Comparison of ENCODE assay signal across 27 mouse cellular contexts in the genomic region with DNA sequence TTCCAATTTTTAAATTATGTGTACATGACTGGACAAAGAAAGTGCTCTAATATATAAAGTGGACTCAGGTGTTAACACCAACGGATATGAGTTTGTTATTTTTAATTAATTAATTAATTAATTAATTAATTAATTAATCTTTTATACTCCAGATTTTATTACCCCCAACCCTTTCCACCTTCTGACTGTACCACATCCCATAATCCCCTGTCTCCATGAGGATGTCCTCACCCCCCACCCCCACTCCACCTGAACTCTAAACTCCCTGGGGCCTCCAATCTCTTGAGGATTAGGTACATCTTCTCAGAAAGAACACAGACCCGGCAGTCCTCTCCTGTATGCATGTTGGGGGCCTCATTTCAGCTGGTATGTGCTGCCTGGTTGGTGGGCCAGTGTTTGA.
DNase-seq lines count a peak whose midpoint lies in the region; ATAC-seq lines count a peak whose summit lies in the region.
"Had no signal": no experiment of that assay in that cellular context is flagged by ENCODE, and none has a peak within 500 bp of the region (broad histone marks: within the 10 kb centered on the region; RNA-seq: fewer than 3 reads in every experiment).

No protein-coding gene starts in this region.

- no peak overlapping the region for H3K4me2 ChIP-seq in forebrain, embryonic 11.5 days (ENCODE audit: low read depth, low read length, severe bottlenecking)
- H3K4me2 ChIP-seq in forebrain, embryonic 15.5 days (replicated peaks) = no peak overlapping the region
- H3K4me2 ChIP-seq in midbrain, embryonic 11.5 days = no peak overlapping the region
- no peak overlapping the region for H3K4me2 ChIP-seq in midbrain, embryonic 16.5 days (ENCODE audit: low read length)
- H3K4me2 ChIP-seq in midbrain, embryonic 14.5 days (ENCODE audit: low read length) = no peak overlapping the region
- no peak overlapping the region for H3K4me2 ChIP-seq in midbrain, embryonic 15.5 days
- H3K4me2 ChIP-seq: embryonic facial prominence, embryonic 13.5 days; heart, embryonic 13.5 days; hindbrain, embryonic 14.5 days had no signal

- H3K36me3 ChIP-seq in forebrain, embryonic 11.5 days (ENCODE audit: control insufficient read depth, insufficient read depth, low read length) = no peaks in the 10 kb centered on the region
- no peaks in the 10 kb centered on the region for H3K36me3 ChIP-seq in forebrain, embryonic 15.5 days
- no peaks in the 10 kb centered on the region for H3K36me3 ChIP-seq in midbrain, embryonic 11.5 days (ENCODE audit: control insufficient read depth, insufficient read depth, low read length)
- H3K36me3 ChIP-seq in midbrain, embryonic 16.5 days (ENCODE audit: control insufficient read depth, insufficient read depth, low read length) = no peaks in the 10 kb centered on the region
- no peaks in the 10 kb centered on the region for H3K36me3 ChIP-seq in midbrain, embryonic 14.5 days (ENCODE audit: control insufficient read depth, insufficient read depth, low read length)
- H3K36me3 ChIP-seq in midbrain, embryonic 15.5 days (replicated peaks) = no peaks in the 10 kb centered on the region
- H3K36me3 ChIP-seq: embryonic facial prominence, embryonic 13.5 days; G1E; heart, embryonic 10.5 days; heart, embryonic 13.5 days had no signal

- H3K9me3 ChIP-seq in forebrain, embryonic 11.5 days (ENCODE audit: control insufficient read depth, low read length) = no peaks in the 10 kb centered on the region
- H3K9me3 ChIP-seq in forebrain, embryonic 15.5 days = no peaks in the 10 kb centered on the region
- H3K9me3 ChIP-seq in midbrain, embryonic 11.5 days (ENCODE audit: control insufficient read depth, low read length) = no peaks in the 10 kb centered on the region
- H3K9me3 ChIP-seq in midbrain, embryonic 16.5 days (replicated peaks; ENCODE audit: control insufficient read depth, low read length, poor library complexity, severe bottlenecking) = no peaks in the 10 kb centered on the region
- no peaks in the 10 kb centered on the region for H3K9me3 ChIP-seq in midbrain, embryonic 14.5 days (ENCODE audit: control insufficient read depth, low read length)
- H3K9me3 ChIP-seq in midbrain, embryonic 15.5 days = no peaks in the 10 kb centered on the region
- H3K9me3 ChIP-seq: embryonic facial prominence, embryonic 13.5 days; heart, embryonic 10.5 days; heart, embryonic 13.5 days had no signal

- H3K4me1 ChIP-seq in forebrain, embryonic 11.5 days (replicated peaks; ENCODE audit: control insufficient read depth, insufficient read depth, low read length) = no peaks in the 10 kb centered on the region
- H3K4me1 ChIP-seq in forebrain, embryonic 15.5 days = no peaks in the 10 kb centered on the region
- no peaks in the 10 kb centered on the region for H3K4me1 ChIP-seq in midbrain, embryonic 11.5 days (ENCODE audit: control insufficient read depth, insufficient read depth, low read length)
- H3K4me1 ChIP-seq in midbrain, embryonic 16.5 days (ENCODE audit: control insufficient read depth, insufficient read depth, low read length) = no peaks in the 10 kb centered on the region
- no peaks in the 10 kb centered on the region for H3K4me1 ChIP-seq in midbrain, embryonic 14.5 days (ENCODE audit: control insufficient read depth, insufficient read depth, low read length)
- H3K4me1 ChIP-seq in midbrain, embryonic 15.5 days = no peaks in the 10 kb centered on the region
- H3K4me1 ChIP-seq: embryonic facial prominence, embryonic 13.5 days; heart, embryonic 10.5 days; heart, embryonic 13.5 days had no signal

- peak; percentile 30; the same call in 1 of the 2 replicates for ATAC-seq in forebrain, embryonic 11.5 days (replicated peaks; ENCODE audit: low FRiP score)
- ATAC-seq in forebrain, embryonic 15.5 days (replicated peaks) = no peak
- ATAC-seq in midbrain, embryonic 11.5 days (ENCODE audit: low FRiP score) = peak; percentile 42
- no peak for ATAC-seq in midbrain, embryonic 16.5 days
- ATAC-seq in midbrain, embryonic 14.5 days (ENCODE audit: low FRiP score, low TSS enrichment) = peak; percentile 35; the same call in 1 of the 2 replicates
- ATAC-seq in midbrain, embryonic 15.5 days (replicated peaks) = no peak
- ATAC-seq: forebrain, embryonic 14.5 days; hindbrain, postnatal 0 days; Patski had no signal

- H3K27me3 ChIP-seq in forebrain, embryonic 11.5 days (ENCODE audit: control insufficient read depth, insufficient read depth, low read length) = no peaks in the 10 kb centered on the region
- H3K27me3 ChIP-seq in forebrain, embryonic 15.5 days = no peaks in the 10 kb centered on the region
- H3K27me3 ChIP-seq in midbrain, embryonic 11.5 days (ENCODE audit: control insufficient read depth, insufficient read depth, low read length) = no peaks in the 10 kb centered on the region
- H3K27me3 ChIP-seq in midbrain, embryonic 16.5 days (ENCODE audit: control insufficient read depth, insufficient read depth, low read depth, low read length) = no peaks in the 10 kb centered on the region
- no peaks in the 10 kb centered on the region for H3K27me3 ChIP-seq in midbrain, embryonic 14.5 days (ENCODE audit: control insufficient read depth, insufficient read depth, low read length)
- no peaks in the 10 kb centered on the region for H3K27me3 ChIP-seq in midbrain, embryonic 15.5 days (replicated peaks)
- H3K27me3 ChIP-seq: CH12.LX; embryonic facial prominence, embryonic 13.5 days; heart, embryonic 13.5 days had no signal

- no peak overlapping the region for H3K27ac ChIP-seq in forebrain, embryonic 11.5 days (ENCODE audit: low read depth, low read length)
- H3K27ac ChIP-seq in forebrain, embryonic 15.5 days (replicated peaks) = no peak overlapping the region
- no peak overlapping the region for H3K27ac ChIP-seq in midbrain, embryonic 11.5 days (ENCODE audit: low read depth, low read length)
- no peak overlapping the region for H3K27ac ChIP-seq in midbrain, embryonic 16.5 days (ENCODE audit: low read length)
- no peak overlapping the region for H3K27ac ChIP-seq in midbrain, embryonic 14.5 days (replicated peaks; ENCODE audit: low read depth, low read length)
- no peak overlapping the region for H3K27ac ChIP-seq in midbrain, embryonic 15.5 days
- H3K27ac ChIP-seq: embryonic facial prominence, embryonic 13.5 days; heart, adult 2 months; heart, embryonic 10.5 days; heart, embryonic 13.5 days; hindbrain, embryonic 14.5 days; hindbrain, postnatal 0 days had no signal

- H3K9ac ChIP-seq in forebrain, embryonic 11.5 days (ENCODE audit: low read length) = no peak overlapping the region
- no peak overlapping the region for H3K9ac ChIP-seq in forebrain, embryonic 15.5 days (replicated peaks)
- H3K9ac ChIP-seq in midbrain, embryonic 11.5 days (ENCODE audit: low read length) = no peak overlapping the region
- no peak overlapping the region for H3K9ac ChIP-seq in midbrain, embryonic 16.5 days (ENCODE audit: low read depth, low read length)
- no peak overlapping the region for H3K9ac ChIP-seq in midbrain, embryonic 14.5 days (replicated peaks; ENCODE audit: low read length)
- H3K9ac ChIP-seq in midbrain, embryonic 15.5 days = no peak overlapping the region
- H3K9ac ChIP-seq: embryonic facial prominence, embryonic 13.5 days; heart, embryonic 13.5 days; hindbrain, embryonic 14.5 days had no signal

- H3K4me3 ChIP-seq in forebrain, embryonic 11.5 days (ENCODE audit: low read depth, low read length) = no peak overlapping the region
- H3K4me3 ChIP-seq in forebrain, embryonic 15.5 days = no peak overlapping the region
- no peak overlapping the region for H3K4me3 ChIP-seq in midbrain, embryonic 11.5 days (ENCODE audit: low read depth, low read length)
- no peak overlapping the region for H3K4me3 ChIP-seq in midbrain, embryonic 16.5 days (ENCODE audit: low read depth, low read length)
- no peak overlapping the region for H3K4me3 ChIP-seq in midbrain, embryonic 14.5 days (replicated peaks; ENCODE audit: low read depth, low read length)
- no peak overlapping the region for H3K4me3 ChIP-seq in midbrain, embryonic 15.5 days
- H3K4me3 ChIP-seq: embryonic facial prominence, embryonic 13.5 days; erythroblast, embryonic 14.5 days; heart, adult 2 months; heart, embryonic 10.5 days; heart, embryonic 13.5 days had no signal

- 85% methylated on average over 2 of the region's 2 CpGs for WGBS in forebrain, embryonic 11.5 days
- 74% methylated on average over 2 of the region's 2 CpGs for WGBS in forebrain, embryonic 15.5 days
- 65% methylated on average over 2 of the region's 2 CpGs for WGBS in midbrain, embryonic 11.5 days
- WGBS in midbrain, embryonic 16.5 days = 69% methylated on average over 2 of the region's 2 CpGs
- WGBS in midbrain, embryonic 14.5 days = 76% methylated on average over 2 of the region's 2 CpGs
- WGBS in midbrain, embryonic 15.5 days = 62% methylated on average over 2 of the region's 2 CpGs

- DNase-seq in forebrain, embryonic 11.5 days (ENCODE audit: low spot score) = no peak
- no peak for DNase-seq in midbrain, embryonic 11.5 days (ENCODE audit: low spot score, missing footprints)
- no peak for DNase-seq in midbrain, embryonic 14.5 days
- DNase-seq: adrenal gland, postnatal 10 days; adrenal gland, postnatal 36 days; B cell, adult 2 months; cerebellum, adult 18-20 months; cerebellum, adult 9-10 months; cerebellum, postnatal 14 days; gastrocnemius, postnatal 10 days; gastrocnemius, postnatal 36 days; heart, adult 2 months; heart, postnatal 14 days; heart, postnatal 4 days had no signal

Comparison
In these comparisons a context has a peak if more than half of its experiments do, and no peak if none do; other contexts are left out.
1. ATAC-seq: peak in forebrain, embryonic 11.5 days (single experiment), midbrain, embryonic 11.5 days (single experiment) and midbrain, embryonic 14.5 days (single experiment); none in forebrain, embryonic 15.5 days (single experiment), midbrain, embryonic 16.5 days (single experiment) and midbrain, embryonic 15.5 days (single experiment).